Mouse (Mus musculus) adipocyte (in vitro differentiated cells): Measurements from ENCODE around the gene Tnnt1.
A peak's percentile ranks its signal among the peaks of the same experiment; 100 is the strongest.
"Not testable (repeated sequence)": the region's sequence is repeated elsewhere in the genome, so short reads cannot be mapped to it uniquely, and the experiment has no call there.

Source experiments
- DNase-seq: peaks from one replicate; pipeline ENCODE4 v3.0.0-alpha.2; 2016; ENCODE audit warnings: low spot score

Gene Tnnt1

GRCm38 (mm10) chr7:4516332-4517050 is at the start of gene Tnnt1:
Gene Tnnt1, minus strand, starts transcription at chr7:4516382.
- no peak for DNase-seq

- no peak for DNase-seq
Measured at GRCm38 (mm10) chr7:4562660-4563059, 46.5 kb upstream of the Tnnt1 start.

GRCm38 (mm10) chr7:4557167-4557560 is 41.0 kb upstream of the Tnnt1 start:
- no peak for DNase-seq

- peak; percentile 88 for DNase-seq
Measured at GRCm38 (mm10) chr7:4556256-4557166, 40.3 kb upstream of the Tnnt1 start.

GRCm38 (mm10) chr7:4547221-4547641 is 31.0 kb upstream of the Tnnt1 start, which contains the start of gene Syt5:
Gene Syt5, minus strand, starts transcription at chr7:4547541.
- DNase-seq = no peak

GRCm38 (mm10) chr7:4546591-4547131 is 30.5 kb upstream of the Tnnt1 start:
- no peak for DNase-seq

GRCm38 (mm10) chr7:4546050-4546449 is 29.9 kb upstream of the Tnnt1 start:
- DNase-seq = no peak

- DNase-seq = no peak
Measured at GRCm38 (mm10) chr7:4542013-4542412, 25.8 kb upstream of the Tnnt1 start.

GRCm38 (mm10) chr7:4541344-4541743 is 25.2 kb upstream of the Tnnt1 start:
- DNase-seq = no peak

- DNase-seq = no peak
Measured at GRCm38 (mm10) chr7:4539019-4539418, 22.8 kb upstream of the Tnnt1 start.

GRCm38 (mm10) chr7:4537181-4537580 is 21.0 kb upstream of the Tnnt1 start:
- no peak for DNase-seq

GRCm38 (mm10) chr7:4536369-4536768 is 20.2 kb upstream of the Tnnt1 start:
- no peak for DNase-seq

GRCm38 (mm10) chr7:4532005-4532729 is 16.0 kb upstream of the Tnnt1 start, which contains the start of gene Dnaaf3:
Gene Dnaaf3, minus strand, starts transcription at chr7:4532453.
- no peak for DNase-seq

- DNase-seq = not testable (repeated sequence)
Measured at GRCm38 (mm10) chr7:4530166-4530565, 14.0 kb upstream of the Tnnt1 start.

GRCm38 (mm10) chr7:4527302-4527689 is 11.1 kb upstream of the Tnnt1 start:
- no peak for DNase-seq

- peak; percentile 37 for DNase-seq
Measured at GRCm38 (mm10) chr7:4526341-4527301, 10.4 kb upstream of the Tnnt1 start.

GRCm38 (mm10) chr7:4524212-4524922 is 8.2 kb upstream of the Tnnt1 start, which contains the start of gene Tnni3:
Gene Tnni3, minus strand, starts transcription at chr7:4524229.
- peak; percentile 16 for DNase-seq

GRCm38 (mm10) chr7:4523205-4524130 is 7.3 kb upstream of the Tnnt1 start:
- DNase-seq = no peak

GRCm38 (mm10) chr7:4522292-4522691 is 6.1 kb upstream of the Tnnt1 start:
- no peak for DNase-seq
